Comparison of ENCODE assay signal across 11 mouse cellular contexts in genomic region chr5:9627220-9627619, GRCm38 (mm10).
DNase-seq lines count a peak whose midpoint lies in the region; ATAC-seq and TF ChIP-seq lines count a peak whose summit lies in the region.
"Had no signal": no experiment of that assay in that cellular context is flagged by ENCODE, and none has a peak within 500 bp of the region (broad histone marks: within the 10 kb centered on the region; RNA-seq: fewer than 3 reads in every experiment).

No protein-coding gene starts in this region.

- no peak for TF ChIP-seq CTCF in kidney, adult 2 months (conservative IDR thresholded peaks at IDR 0.05; ENCODE audit: insufficient read depth, insufficient read length, low read depth, low read length)

- H3K4me2 ChIP-seq in heart, embryonic 11.5 days, result no peak overlapping the region
- H3K4me2 ChIP-seq: embryonic facial prominence, embryonic 15.5 days had no signal

- H3K4me3 ChIP-seq in heart, embryonic 11.5 days (ENCODE audit: low read depth, low read length), result no peak overlapping the region
- H3K4me3 ChIP-seq in kidney, adult 2 months (ENCODE audit: insufficient read depth, low read depth, low read length), result no peak overlapping the region
- H3K4me3 ChIP-seq: embryonic facial prominence, embryonic 15.5 days had no signal

- no peaks in the 10 kb centered on the region for H3K4me1 ChIP-seq in heart, embryonic 11.5 days (ENCODE audit: control insufficient read depth, insufficient read depth, low read length)
- H3K4me1 ChIP-seq in kidney, adult 2 months (ENCODE audit: control insufficient read depth, insufficient read depth, low read length), result no peaks in the 10 kb centered on the region
- H3K4me1 ChIP-seq: embryonic facial prominence, embryonic 15.5 days had no signal

- H3K27ac ChIP-seq in heart, embryonic 11.5 days (ENCODE audit: low read depth, low read length), result no peak overlapping the region
- no peak overlapping the region for H3K27ac ChIP-seq in kidney, adult 2 months (ENCODE audit: insufficient read depth, low read depth, low read length)
- H3K27ac ChIP-seq: embryonic facial prominence, embryonic 15.5 days; macrophage had no signal

- H3K9ac ChIP-seq in heart, embryonic 11.5 days (ENCODE audit: low read depth, low read length), result no peak overlapping the region
- H3K9ac ChIP-seq: embryonic facial prominence, embryonic 15.5 days had no signal

- DNase-seq in heart, adult 18-20 months, result peak; percentile 65 to 77
- peak; percentile 30 for DNase-seq in 3T3-L1 (ENCODE audit: low read depth, low spot score)
- DNase-seq in cerebellum, adult 9-10 months, result peak; percentile 25
- peak; percentile 59 for DNase-seq in kidney, adult 2 months
- DNase-seq in right cerebral cortex, postnatal 4 days, result no peak
- no peak for DNase-seq in T-cell, adult 2 months (ENCODE audit: low spot score)
- DNase-seq in thymus, postnatal 4 days, result no peak
- DNase-seq: thymus, adult 18-20 months had no signal

- TF ChIP-seq POLR2A in kidney, adult 2 months (IDR thresholded peaks at IDR 0.05; ENCODE audit: low read depth, low read length), result no peak

- 43% methylated on average over 2 of the region's 2 CpGs for WGBS in heart, embryonic 11.5 days (ENCODE audit: insufficient replicate concordance)
- 36% methylated on average over 2 of the region's 2 CpGs for WGBS in kidney, adult 2 months

- ATAC-seq in heart, embryonic 11.5 days (replicated peaks; ENCODE audit: insufficient number of reproducible peaks, low FRiP score, low TSS enrichment), result no peak

- H3K36me3 ChIP-seq in heart, embryonic 11.5 days (ENCODE audit: control insufficient read depth, insufficient read depth, low read length), result no peaks in the 10 kb centered on the region
- no peaks in the 10 kb centered on the region for H3K36me3 ChIP-seq in kidney, adult 2 months (ENCODE audit: control insufficient read depth, insufficient read depth, low read length)
- H3K36me3 ChIP-seq: embryonic facial prominence, embryonic 15.5 days had no signal

- no peaks in the 10 kb centered on the region for H3K27me3 ChIP-seq in heart, embryonic 11.5 days (ENCODE audit: control insufficient read depth, insufficient read depth, low read length)
- no peaks in the 10 kb centered on the region for H3K27me3 ChIP-seq in kidney, adult 2 months (replicated peaks; ENCODE audit: control insufficient read depth, insufficient read depth, low read length)
- H3K27me3 ChIP-seq: embryonic facial prominence, embryonic 15.5 days had no signal

- no peaks in the 10 kb centered on the region for H3K9me3 ChIP-seq in heart, embryonic 11.5 days (replicated peaks; ENCODE audit: control insufficient read depth, low read length)
- H3K9me3 ChIP-seq: embryonic facial prominence, embryonic 15.5 days had no signal

Comparison
In these comparisons a context has a peak if more than half of its experiments do, and no peak if none do; other contexts are left out.
1. DNase-seq: peak in heart, adult 18-20 months (2 of 2), 3T3-L1 (single experiment), cerebellum, adult 9-10 months (single experiment) and kidney, adult 2 months (single experiment); none in right cerebral cortex, postnatal 4 days (single experiment), T-cell, adult 2 months (single experiment) and thymus, postnatal 4 days (single experiment).